Mouse (Mus musculus) lung, postnatal 0 days (tissue): ENCODE results near the gene Fgd2. TPM values are rescaled to one million over a fixed set of nuclear protein-coding genes. Genes with fewer than 3 reads are reported as not detected.
A peak's percentile ranks its signal among the peaks of the same experiment; 100 is the strongest.

ENCODE experiments used
- ATAC-seq: fragments of 200-750 bp; cut with Nextera tagmentation; 2 replicates; pipeline ENCODE4 v1.8.0; 2017; ENCODE audit warnings: moderate library complexity
- DNase-seq: peaks from one replicate; pipeline ENCODE4 v3.0.0-alpha.2; 2016; ENCODE audit warnings: low spot score
- H3K27ac ChIP-seq: fragments of 300-500 bp; sonication (generic); 2 replicates; pipeline ENCODE4 v1.5.1; 2014; ENCODE audit warnings: antibody characterized with exemption, mild to moderate bottlenecking, low read length, mixed read lengths
- H3K27me3 ChIP-seq: fragments of 300-500 bp; sonication (generic); replicated peaks from 2 replicates; pipeline ENCODE4 v1.6.1; 2014; ENCODE audit warnings: low read length, mixed read lengths; ENCODE audit not compliant: insufficient read depth
- H3K36me3 ChIP-seq: fragments of 300-500 bp; sonication (generic); 2 replicates; pipeline ENCODE4 v1.6.1; 2014; ENCODE audit warnings: low read length, mixed read lengths; ENCODE audit not compliant: insufficient read depth
- H3K4me1 ChIP-seq: fragments of 300-500 bp; sonication (generic); 2 replicates; pipeline ENCODE4 v1.6.1; 2014; ENCODE audit warnings: antibody characterized with exemption, low read depth, low read length, mixed read lengths; ENCODE audit not compliant: insufficient read depth
- H3K4me2 ChIP-seq: fragments of 300-500 bp; sonication (generic); replicated peaks from 2 replicates; pipeline ENCODE4 v1.6.1; 2014; ENCODE audit warnings: low read depth, mild to moderate bottlenecking, low read length, moderate library complexity, mixed read lengths
- H3K4me3 ChIP-seq: fragments of 300-500 bp; sonication (generic); 2 replicates; pipeline ENCODE4 v1.5.1; 2014; ENCODE audit warnings: low read depth, low read length
- H3K9ac ChIP-seq: fragments of 300-500 bp; sonication (generic); replicated peaks from 2 replicates; pipeline ENCODE4 v1.6.1; 2014; ENCODE audit warnings: low read depth, mild to moderate bottlenecking
- H3K9me3 ChIP-seq: fragments of 300-500 bp; sonication (generic); 2 replicates; pipeline ENCODE4 v1.6.1; 2016; ENCODE audit warnings: low read length, mixed read lengths
- CTCF ChIP-seq: IDR thresholded peaks from 2 replicates; pipeline ENCODE4 v1.5.1; 2016; ENCODE audit warnings: antibody characterized with exemption, mild to moderate bottlenecking
- EP300 ChIP-seq: IDR thresholded peaks from 2 replicates; pipeline ENCODE4 v1.6.1; 2016; ENCODE audit warnings: antibody characterized with exemption, mild to moderate bottlenecking, control low read depth
- WGBS: fragments of 180-500 bp; shearing (Covaris S2); extraction: QIAGEN DNeasy Blood & Tissue Kit; methylation state at CpG from one replicate; pipeline ENCODE4 v1.1.7; 2014; 5-methylcytosine and 5-hydroxymethylcytosine counted together
- polyA plus RNA-seq: library from polyadenylated mRNA; unstranded; fragments of >200 nt; fragmentation: Nextera tagmentation; extraction: Ambion mirVana; gene quantifications from 2 replicates; pipeline ENCODE4 v1.2.1, GENCODE M21; 2015

Gene Fgd2
- polyA plus RNA-seq, 1 experiment from 2014 or later, result 11.9 TPM

- H3K9me3 ChIP-seq, result no peaks in the 10 kb centered on the region
- DNase-seq, result peak; percentile 93
These were observed 10.4 kb downstream of the Fgd2 start for GRCm38 (mm10) chr17:29370984-29371723.

GRCm38 (mm10) chr17:29375871-29376270, 15.2 kb downstream of the Fgd2 start:
- Histone ChIP-seq H3K4me1 (no peaks in the 10 kb centered on the region), H3K27ac (no peak overlapping the region), H3K27me3 (no peaks in the 10 kb centered on the region), H3K9me3 (no peaks in the 10 kb centered on the region), H3K4me2 (no peak overlapping the region), H3K9ac (no peak overlapping the region), H3K36me3 (no peaks in the 10 kb centered on the region), H3K4me3 (no peak overlapping the region)
- 80% methylated on average over 10 of the region's 10 CpGs for WGBS
- no peak for ATAC-seq
- no peak for DNase-seq
- TF ChIP-seq CTCF, result no peak
- no peak for TF ChIP-seq EP300

More at GRCm38 (mm10) chr17:29370984-29371723, 10.4 kb downstream of the Fgd2 start:
- ATAC-seq, result peak; percentile 56
- H3K36me3 ChIP-seq, result no peaks in the 10 kb centered on the region
- H3K27ac ChIP-seq, result no peak overlapping the region
- WGBS, result 9% methylated on average over 5 of the region's 5 CpGs
- no peak overlapping the region for H3K4me2 ChIP-seq
- no peak overlapping the region for H3K4me3 ChIP-seq
- TF ChIP-seq EP300 (no peak), CTCF (peak; percentile 100)
- H3K27me3 ChIP-seq, result no peaks in the 10 kb centered on the region
- H3K4me1 ChIP-seq, result no peaks in the 10 kb centered on the region
- no peak overlapping the region for H3K9ac ChIP-seq

GRCm38 (mm10) chr17:29378056-29378455, 17.3 kb downstream of the Fgd2 start:
- DNase-seq (no peak), ATAC-seq (no peak)
- Histone ChIP-seq H3K9me3 (no peaks in the 10 kb centered on the region), H3K4me3 (no peak overlapping the region), H3K9ac (no peak overlapping the region), H3K4me2 (no peak overlapping the region), H3K27me3 (no peaks in the 10 kb centered on the region), H3K4me1 (no peaks in the 10 kb centered on the region), H3K27ac (no peak overlapping the region), H3K36me3 (no peaks in the 10 kb centered on the region)
- TF ChIP-seq CTCF, result peak; percentile 19; the same call in 1 of the 2 replicates
- no peak for TF ChIP-seq EP300
- WGBS, result 65% methylated on average over 8 of the region's 8 CpGs

- WGBS, result 79% methylated on average over 4 of the region's 4 CpGs
- no peak overlapping the region for H3K4me3 ChIP-seq
- no peaks in the 10 kb centered on the region for H3K36me3 ChIP-seq
- H3K4me1 ChIP-seq, result no peaks in the 10 kb centered on the region
- H3K27ac ChIP-seq, result no peak overlapping the region
- no peak overlapping the region for H3K9ac ChIP-seq
- H3K27me3 ChIP-seq, result no peaks in the 10 kb centered on the region
- no peaks in the 10 kb centered on the region for H3K9me3 ChIP-seq
- TF ChIP-seq EP300 (no peak), CTCF (no peak)
- ATAC-seq (no peak), DNase-seq (no peak)
- H3K4me2 ChIP-seq, result no peak overlapping the region
These were observed 19.5 kb downstream of the Fgd2 start for GRCm38 (mm10) chr17:29380241-29380640.

- DNase-seq (peak; percentile 96), ATAC-seq (peak; percentile 91)
- WGBS, result 16% methylated on average over 7 of the region's 7 CpGs
- Histone ChIP-seq H3K27ac (no peak overlapping the region), H3K4me2 (no peak overlapping the region), H3K9me3 (no peaks in the 10 kb centered on the region), H3K4me3 (no peak overlapping the region), H3K4me1 (no peaks in the 10 kb centered on the region), H3K27me3 (no peaks in the 10 kb centered on the region), H3K9ac (no peak overlapping the region), H3K36me3 (no peaks in the 10 kb centered on the region)
- peak; percentile 93 for TF ChIP-seq CTCF
- TF ChIP-seq EP300, result no peak
These were observed 20.8 kb downstream of the Fgd2 start for GRCm38 (mm10) chr17:29381472-29381871.

DNA sequence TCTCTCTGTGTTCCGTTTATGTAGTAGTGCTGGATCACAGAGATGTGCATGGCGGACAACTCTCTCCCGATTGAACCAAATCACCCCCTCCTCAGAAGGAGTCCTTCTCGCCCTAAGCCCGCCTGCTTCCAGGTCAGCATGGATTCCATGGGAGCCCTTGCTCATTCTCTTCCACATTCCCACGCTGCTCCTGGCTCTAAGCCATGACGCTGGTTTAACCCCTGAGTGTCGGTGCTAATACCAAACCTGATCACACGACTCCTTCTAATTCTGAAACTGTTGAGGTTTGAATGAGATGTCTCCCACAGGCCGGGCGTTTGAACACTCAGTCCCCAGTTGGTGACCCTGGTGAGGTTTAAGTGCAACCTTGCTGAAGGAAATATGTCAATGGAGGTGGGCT, 21.7 kb downstream of the Fgd2 start:
- no peak for DNase-seq
- Histone ChIP-seq H3K36me3 (no peaks in the 10 kb centered on the region), H3K27ac (no peak overlapping the region), H3K4me1 (no peaks in the 10 kb centered on the region), H3K27me3 (no peaks in the 10 kb centered on the region), H3K4me2 (no peak overlapping the region), H3K9me3 (no peaks in the 10 kb centered on the region), H3K9ac (no peak overlapping the region), H3K4me3 (no peak overlapping the region)
- TF ChIP-seq CTCF (no peak), EP300 (no peak)
- no peak for ATAC-seq
- WGBS, result 41% methylated on average over 11 of the region's 11 CpGs
